Mouse (Mus musculus) liver, adult 2 months (tissue): ENCODE data around the gene Dpf3.

ENCODE experiments used
- CTCF ChIP-seq: fragments of 200-500 bp; IDR thresholded peaks from 2 replicates; pipeline ENCODE4 v1.5.1; 2011; ENCODE audit warnings: low read depth, low read length, control low read depth
- POLR2A ChIP-seq: fragments of 200-500 bp; IDR thresholded peaks from 2 replicates; pipeline ENCODE4 v1.6.1; 2011; ENCODE audit warnings: low read length, control low read depth; ENCODE audit not compliant: insufficient read depth; ENCODE audit errors: extremely low read depth

DNA sequence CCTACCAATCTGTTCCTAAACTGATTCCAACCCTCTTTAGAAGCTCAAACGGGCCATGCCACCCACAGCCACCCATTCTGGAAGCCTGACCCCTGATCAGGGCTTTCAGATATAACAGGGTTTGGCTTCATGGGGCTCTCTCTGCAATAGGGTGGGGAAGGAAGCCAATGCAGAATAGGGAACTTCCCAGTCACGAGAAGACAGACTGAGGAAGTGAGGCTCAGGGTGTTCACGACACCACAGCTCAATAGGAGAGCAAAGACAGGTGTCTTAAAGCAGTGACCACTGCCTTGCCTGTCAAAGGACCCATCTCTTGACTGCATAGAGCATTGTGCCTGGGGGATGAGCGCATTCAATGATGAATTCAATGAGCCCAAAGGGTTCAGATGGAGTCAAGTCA, 256.3 kb downstream of the Dpf3 start:
- TF ChIP-seq CTCF: no peak
- no peak for TF ChIP-seq POLR2A
